Mouse (Mus musculus): ENCODE results near the gene Gm43191. TPM values are rescaled to one million over a fixed set of nuclear protein-coding genes. Genes with fewer than 3 reads are reported as not detected.
"Not testable (repeated sequence)": the region's sequence is repeated elsewhere in the genome, so short reads cannot be mapped to it uniquely, and the experiment has no call there.

The Gm43191 gene
- polyA plus RNA-seq, 1 experiment = not detected

DNA sequence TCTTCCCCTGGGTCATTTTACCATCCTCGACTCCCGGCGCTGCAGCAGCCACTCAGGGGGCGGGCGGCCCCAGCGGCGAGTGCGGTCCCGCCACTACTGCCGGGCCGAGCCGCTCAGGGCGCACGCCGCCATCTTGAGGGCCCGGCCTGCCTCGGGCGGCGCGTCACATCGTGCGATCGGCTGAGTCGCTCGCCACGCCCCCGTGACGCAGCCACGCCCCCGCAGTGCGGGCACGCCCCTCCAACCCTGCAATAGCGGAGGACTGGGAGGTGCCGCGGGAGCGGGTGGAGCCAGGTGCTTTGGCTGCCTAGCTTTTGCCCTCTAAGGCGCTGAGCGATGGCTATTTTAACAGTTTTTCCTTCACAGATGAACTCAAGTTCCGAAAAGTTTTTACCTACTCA, 18.6 kb downstream of the Gm43191 start, which contains the start of gene Mfsd14a:
Gene Mfsd14a (minus strand): TSS at position 215 of the 401 bp plus-strand sequence.
- peaks cover 20% of the 10 kb centered on the region for H3K4me1 ChIP-seq (ENCODE audit: control insufficient read depth, insufficient read depth, low read length)
- TF ChIP-seq CTCF (IDR thresholded peaks at IDR 0.05; ENCODE audit: insufficient read depth, low read length) (no peak), POLR2A (IDR thresholded peaks at IDR 0.05; ENCODE audit: borderline replicate concordance, extremely low read depth, low read depth, low read length) (peak; percentile 85)
- under 1% methylated on average over 39 of the region's 39 CpGs for WGBS
- H3K4me3 ChIP-seq (replicated peaks; ENCODE audit: extremely low read depth, low read depth, low read length) = peak within 1 kb of the TSS; percentile 95
- DNase-seq = peak; percentile 99

DNA sequence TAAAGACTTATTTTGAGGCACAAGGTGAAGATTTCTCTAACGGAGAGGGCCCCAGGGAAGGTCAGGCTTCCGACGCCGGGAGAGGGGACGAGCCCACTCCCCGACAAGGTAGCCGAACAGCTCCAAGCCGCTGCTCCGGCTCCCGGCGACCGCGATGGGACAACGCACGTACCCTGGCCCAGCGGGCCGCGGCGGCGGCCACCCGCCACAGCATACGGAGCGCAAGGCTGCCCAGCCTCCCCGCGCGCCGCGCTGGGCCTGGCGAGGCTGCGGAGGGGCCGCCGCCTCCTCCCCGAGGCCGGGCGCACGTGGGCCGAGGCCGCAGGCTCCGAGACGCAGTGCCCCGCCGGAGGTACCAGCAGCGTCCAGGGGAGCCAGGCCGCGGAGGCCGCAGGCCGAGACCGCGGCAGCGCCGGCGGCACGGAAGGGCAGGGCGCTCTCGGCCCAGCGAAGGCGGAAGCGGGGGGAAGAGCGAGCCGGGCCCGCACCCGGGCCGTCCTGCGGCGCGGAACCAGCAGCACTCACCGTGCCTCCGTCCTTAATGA, 19.1 kb downstream of the Gm43191 start:
- Histone ChIP-seq H3K4me3 (replicated peaks; ENCODE audit: extremely low read depth, low read depth, low read length) (peak overlapping the region; percentile 95), H3K4me1 (ENCODE audit: control insufficient read depth, insufficient read depth, low read length) (peaks cover 20% of the 10 kb centered on the region)
- DNase-seq = no peak
- WGBS = under 1% methylated on average over 67 of the region's 68 CpGs
- TF ChIP-seq POLR2A (IDR thresholded peaks at IDR 0.05; ENCODE audit: borderline replicate concordance, extremely low read depth, low read depth, low read length) = no peak
- TF ChIP-seq CTCF (IDR thresholded peaks at IDR 0.05; ENCODE audit: insufficient read depth, low read length) = no peak

DNA sequence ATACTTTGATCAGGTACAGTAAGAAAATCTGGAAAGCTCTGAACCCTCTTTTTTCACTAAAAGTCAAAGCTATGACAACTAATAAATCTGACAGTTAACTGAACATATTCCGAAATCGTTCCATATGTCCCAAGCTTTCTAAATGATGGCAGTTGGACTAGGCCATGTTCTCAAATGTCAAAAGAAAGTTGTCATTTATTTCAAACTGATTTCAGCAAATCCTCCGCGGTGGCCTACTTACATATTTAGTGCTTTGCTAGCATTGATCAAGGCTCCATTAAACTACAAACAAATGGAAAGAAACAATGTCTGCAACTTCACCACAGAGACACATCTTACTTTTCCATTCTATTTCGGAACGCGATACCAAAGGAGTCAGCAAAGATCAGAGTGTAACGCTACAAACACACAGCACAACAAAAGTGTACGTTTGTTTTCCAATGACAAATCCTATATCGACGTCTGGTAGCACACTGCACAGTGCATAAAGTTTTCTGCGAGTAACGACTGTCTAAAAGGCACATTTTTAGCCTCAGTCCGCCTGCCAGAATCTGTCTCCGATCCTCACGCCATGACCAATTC, 19.7 kb downstream of the Gm43191 start:
- WGBS = 3% methylated on average over 16 of the region's 16 CpGs
- no peak for TF ChIP-seq CTCF (IDR thresholded peaks at IDR 0.05; ENCODE audit: insufficient read depth, low read length)
- no peak for TF ChIP-seq POLR2A (IDR thresholded peaks at IDR 0.05; ENCODE audit: borderline replicate concordance, extremely low read depth, low read depth, low read length)
- DNase-seq = no peak
- H3K4me1 ChIP-seq (ENCODE audit: control insufficient read depth, insufficient read depth, low read length) = peaks cover 22% of the 10 kb centered on the region
- peak overlapping the region; percentile 95 for H3K4me3 ChIP-seq (replicated peaks; ENCODE audit: extremely low read depth, low read depth, low read length)

DNA sequence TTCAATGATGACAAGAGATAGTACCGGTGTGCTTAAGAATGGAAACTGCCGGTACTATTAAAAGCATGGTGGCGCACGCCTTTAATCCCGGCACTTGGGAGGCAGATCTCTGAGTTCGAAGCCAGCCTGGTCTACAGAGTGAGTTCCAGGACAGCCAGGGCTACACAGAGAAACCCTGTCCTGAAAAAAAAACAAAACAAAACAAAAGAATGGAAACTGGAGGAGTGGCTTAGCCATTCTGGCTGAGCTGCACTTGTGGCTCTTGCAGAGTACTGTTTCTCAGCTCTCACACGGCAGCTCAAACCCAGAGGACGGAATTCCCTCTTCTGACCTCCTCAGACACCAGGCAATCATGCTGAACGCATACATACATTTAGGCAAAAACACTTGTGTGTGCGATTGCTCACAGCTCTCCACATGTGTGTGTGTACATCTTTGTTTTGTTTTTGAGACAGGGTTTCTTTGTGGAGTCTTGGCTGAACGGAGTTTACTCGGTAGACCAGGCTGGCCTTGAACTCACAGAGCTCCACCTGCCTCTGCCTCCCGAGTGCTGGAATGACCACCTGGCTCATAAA, 21.1 kb downstream of the Gm43191 start:
- no peak overlapping the region for H3K4me3 ChIP-seq (replicated peaks; ENCODE audit: extremely low read depth, low read depth, low read length)
- 61% methylated on average over 13 of the region's 13 CpGs for WGBS
- peaks cover 25% of the 10 kb centered on the region for H3K4me1 ChIP-seq (ENCODE audit: control insufficient read depth, insufficient read depth, low read length)
- TF ChIP-seq POLR2A (IDR thresholded peaks at IDR 0.05; ENCODE audit: borderline replicate concordance, extremely low read depth, low read depth, low read length) (no peak), CTCF (IDR thresholded peaks at IDR 0.05; ENCODE audit: insufficient read depth, low read length) (no peak)
- DNase-seq = no peak

DNA sequence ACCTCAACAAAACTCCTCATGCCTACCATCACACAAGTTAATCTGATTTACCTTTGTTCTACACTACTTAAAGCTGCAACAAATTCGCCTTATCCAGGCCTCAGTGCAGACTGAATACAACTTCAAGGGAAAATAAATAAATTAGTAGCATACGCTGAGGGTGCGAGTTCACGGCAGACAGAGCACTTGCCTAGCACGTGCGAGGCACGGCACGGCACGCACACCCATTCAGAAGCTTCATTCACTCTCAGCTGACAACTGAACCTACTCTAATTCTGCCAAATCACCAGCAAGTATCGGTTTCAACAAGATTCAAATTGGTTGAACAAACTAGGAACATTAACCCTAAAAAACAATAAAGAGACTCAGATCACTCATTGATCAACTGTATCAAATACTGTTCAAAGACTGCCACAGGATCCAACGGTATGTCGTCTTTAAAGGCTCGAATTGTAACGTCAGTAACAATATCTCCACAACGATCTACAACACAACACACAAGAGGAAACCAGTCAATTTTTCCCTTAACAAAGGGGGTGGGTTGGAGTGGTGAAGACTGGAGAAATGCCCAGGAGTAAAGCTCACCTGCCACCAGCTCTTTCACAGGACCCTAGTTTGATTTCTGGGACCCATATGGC, 22.0 kb downstream of the Gm43191 start:
- WGBS = 62% methylated on average over 15 of the region's 15 CpGs
- H3K4me3 ChIP-seq (replicated peaks; ENCODE audit: extremely low read depth, low read depth, low read length) = no peak overlapping the region
- no peak for DNase-seq
- peaks cover 25% of the 10 kb centered on the region for H3K4me1 ChIP-seq (ENCODE audit: control insufficient read depth, insufficient read depth, low read length)
- TF ChIP-seq POLR2A (IDR thresholded peaks at IDR 0.05; ENCODE audit: borderline replicate concordance, extremely low read depth, low read depth, low read length) = no peak
- no peak for TF ChIP-seq CTCF (IDR thresholded peaks at IDR 0.05; ENCODE audit: insufficient read depth, low read length)

DNA sequence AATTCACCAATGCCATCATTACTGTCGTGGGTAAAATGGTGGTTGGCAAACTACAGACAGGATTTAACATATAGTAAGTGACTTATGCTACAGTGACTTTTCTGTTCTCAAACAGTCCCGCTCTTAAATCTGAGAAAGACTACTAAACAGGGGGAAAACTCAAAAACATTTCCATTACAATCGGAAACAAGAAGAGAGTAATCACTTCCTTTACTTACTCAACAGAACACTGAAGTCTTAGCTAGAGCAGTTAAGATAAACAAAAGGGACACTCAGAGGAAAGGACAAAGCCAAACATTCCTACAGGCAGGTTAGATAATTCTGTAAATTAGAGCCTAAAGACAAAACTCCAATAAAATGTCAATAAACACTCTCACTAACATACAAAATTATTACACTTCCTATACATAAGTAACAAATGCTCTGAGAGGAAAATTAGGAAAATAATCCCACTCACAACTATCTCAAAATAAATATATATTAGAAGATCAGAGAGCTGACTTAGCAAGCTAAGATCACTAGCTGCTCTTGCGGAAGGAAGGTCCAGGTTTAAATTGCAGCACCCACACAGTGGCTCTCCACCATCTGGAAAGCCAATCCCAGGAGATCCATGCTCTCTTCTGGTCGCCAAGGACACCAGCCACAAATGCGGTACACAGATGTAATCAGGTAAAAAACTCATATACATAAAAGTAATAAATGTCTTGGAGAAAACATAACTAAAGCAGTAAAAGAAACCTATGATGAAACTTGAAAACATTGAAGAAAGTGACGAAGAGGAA, 24.7 kb downstream of the Gm43191 start:
- H3K4me1 ChIP-seq (ENCODE audit: control insufficient read depth, insufficient read depth, low read length) = peaks cover 23% of the 10 kb centered on the region
- H3K4me3 ChIP-seq (replicated peaks; ENCODE audit: extremely low read depth, low read depth, low read length) = no peak overlapping the region
- TF ChIP-seq CTCF (IDR thresholded peaks at IDR 0.05; ENCODE audit: insufficient read depth, low read length) (no peak), POLR2A (IDR thresholded peaks at IDR 0.05; ENCODE audit: borderline replicate concordance, extremely low read depth, low read depth, low read length) (no peak)
- WGBS = 47% methylated on average over 7 of the region's 7 CpGs
- DNase-seq = no peak

DNA sequence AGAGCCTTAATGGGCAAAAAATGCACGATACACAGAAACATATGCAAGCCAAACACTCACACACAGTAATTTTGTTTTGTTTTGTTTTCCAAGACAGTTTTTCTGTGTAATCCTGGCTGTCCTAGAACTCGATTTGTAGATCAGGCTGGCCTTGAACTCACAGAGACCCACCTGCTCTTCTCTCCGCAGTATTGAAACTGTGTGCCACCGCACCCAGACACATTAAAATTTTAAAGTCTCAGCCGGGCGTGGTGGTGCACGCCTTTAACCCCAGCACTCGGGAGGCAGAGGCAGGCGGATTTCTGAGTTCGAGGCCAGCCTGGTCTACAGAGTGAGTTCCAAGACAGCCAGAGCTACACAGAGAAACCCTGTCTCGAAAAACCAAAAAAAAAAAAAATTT, 27.0 kb downstream of the Gm43191 start:
- H3K4me1 ChIP-seq (ENCODE audit: control insufficient read depth, insufficient read depth, low read length) = peaks cover 13% of the 10 kb centered on the region
- not testable (repeated sequence) for H3K4me3 ChIP-seq (replicated peaks; ENCODE audit: extremely low read depth, low read depth, low read length); DNase-seq
- WGBS = 95% methylated on average over 11 of the region's 11 CpGs

DNA sequence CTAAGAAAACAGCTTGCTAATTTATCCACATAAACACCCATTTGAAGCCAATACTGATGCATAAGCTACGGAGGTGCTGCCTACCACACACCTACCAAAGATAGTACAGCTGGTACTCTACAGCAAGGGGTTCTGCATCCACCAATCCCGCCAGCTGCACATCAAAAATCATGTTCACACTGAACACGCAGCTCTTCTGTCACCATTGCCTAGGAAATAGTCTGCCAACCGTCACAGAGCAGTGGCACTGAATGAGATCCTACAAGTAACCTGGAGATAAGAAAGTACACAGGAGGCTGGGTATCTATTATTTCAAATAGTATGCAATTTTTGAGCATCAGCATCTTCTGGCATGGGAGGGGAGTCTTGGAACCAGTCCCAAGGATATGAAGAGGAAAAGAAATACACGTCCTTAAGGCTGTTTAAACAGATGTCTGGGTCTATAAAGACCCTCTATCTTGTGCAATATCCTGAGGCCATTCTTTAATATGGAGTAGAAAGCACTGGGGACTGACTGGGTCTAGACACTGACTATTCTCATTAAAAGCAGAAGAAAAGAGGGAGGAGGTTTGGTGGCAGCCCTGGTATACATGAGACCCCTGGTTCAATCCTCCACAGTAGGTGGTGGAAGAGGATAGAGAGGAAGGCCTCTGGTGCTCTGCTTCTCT, 27.6 kb downstream of the Gm43191 start:
- Histone ChIP-seq H3K4me1 (ENCODE audit: control insufficient read depth, insufficient read depth, low read length) (peaks cover 9% of the 10 kb centered on the region), H3K4me3 (replicated peaks; ENCODE audit: extremely low read depth, low read depth, low read length) (no peak overlapping the region)
- TF ChIP-seq POLR2A (IDR thresholded peaks at IDR 0.05; ENCODE audit: borderline replicate concordance, extremely low read depth, low read depth, low read length) = no peak
- WGBS = 60% methylated on average over 5 of the region's 5 CpGs
- DNase-seq = no peak

DNA sequence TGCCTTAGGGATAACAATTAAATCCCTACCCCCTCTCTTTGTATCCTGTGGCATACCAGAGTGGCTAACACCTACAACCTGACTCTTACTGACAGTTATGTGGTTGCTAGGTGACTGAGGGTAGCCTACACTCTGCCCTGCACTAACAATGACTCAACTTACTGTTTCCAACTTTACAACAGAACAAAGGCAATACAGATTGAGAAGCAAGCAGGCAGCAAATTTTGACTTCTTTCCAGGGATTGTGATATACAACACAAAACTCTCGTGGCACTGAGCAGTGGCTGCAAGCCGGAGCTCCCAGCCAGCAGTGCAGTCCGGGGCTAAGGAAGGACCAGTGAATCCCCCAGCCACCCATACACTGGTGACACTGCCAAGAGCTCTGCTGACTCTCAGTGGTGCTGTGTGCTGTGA, 29.0 kb downstream of the Gm43191 start:
- no peak for TF ChIP-seq POLR2A (IDR thresholded peaks at IDR 0.05; ENCODE audit: borderline replicate concordance, extremely low read depth, low read depth, low read length)
- TF ChIP-seq CTCF (IDR thresholded peaks at IDR 0.05; ENCODE audit: insufficient read depth, low read length) = no peak
- WGBS = 21% methylated on average over 3 of the region's 3 CpGs
- peaks cover 5% of the 10 kb centered on the region for H3K4me1 ChIP-seq (ENCODE audit: control insufficient read depth, insufficient read depth, low read length)
- no peak for DNase-seq
- no peak overlapping the region for H3K4me3 ChIP-seq (replicated peaks; ENCODE audit: extremely low read depth, low read depth, low read length)

All from lung, adult 2 months (tissue).